In genomic region chr10:10944003-10944402, GRCm38 (mm10) we compare ENCODE assay signal across 15 mouse cellular contexts.
"Had no signal": no experiment of that assay in that cellular context is flagged by ENCODE, and none has a peak within 500 bp of the region (broad histone marks: within the 10 kb centered on the region; RNA-seq: fewer than 3 reads in every experiment).

No protein-coding gene starts in this region.

- DNase-seq: heart, postnatal 10 days; heart, postnatal 14 days; heart, postnatal 36 days; heart, postnatal 4 days; kidney, adult 18-20 months; kidney, adult 2 months; kidney, adult 8-10 months; kidney, adult 9 months; kidney, postnatal 10 days; kidney, postnatal 14 days; kidney, postnatal 25 days; kidney, postnatal 36 days; kidney, postnatal 4 days; layer of hippocampus, adult 9-11 months; layer of hippocampus, postnatal 36 days had no signal
